Mouse (Mus musculus) cerebellum, postnatal 4 days (tissue): Measurements from ENCODE around the gene Arl15.
A peak's percentile ranks its signal among the peaks of the same experiment; 100 is the strongest.

Experiments used
- DNase-seq, 2 experiments: peaks; one replicate each; pipeline ENCODE4 v3.0.0; 2022; ENCODE audit warnings: low spot score in 2 of 2, mixed read lengths in 1 of 2

Gene Arl15

DNA sequence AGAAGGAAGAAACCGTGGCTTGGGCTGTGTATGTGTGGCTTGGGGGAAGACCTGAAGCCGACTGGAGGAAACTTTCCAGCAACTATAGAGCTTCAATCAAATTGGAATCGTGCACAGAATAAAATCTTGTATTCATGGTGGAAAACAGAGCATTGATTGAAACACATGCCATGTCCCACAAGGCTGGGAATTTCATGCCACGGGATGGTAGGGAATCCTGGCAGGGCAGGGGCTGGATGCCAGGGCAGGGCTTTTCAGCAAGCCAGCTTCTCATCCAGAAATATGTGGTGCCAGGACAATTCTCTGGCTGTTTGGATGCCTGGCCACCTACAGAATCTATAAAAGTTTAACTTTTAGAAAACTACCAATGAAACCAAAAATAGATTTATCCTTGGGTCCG is 122.5 kb downstream of the Arl15 start:
- peak in 1 of 2 experiments; percentile 46 for DNase-seq

DNA sequence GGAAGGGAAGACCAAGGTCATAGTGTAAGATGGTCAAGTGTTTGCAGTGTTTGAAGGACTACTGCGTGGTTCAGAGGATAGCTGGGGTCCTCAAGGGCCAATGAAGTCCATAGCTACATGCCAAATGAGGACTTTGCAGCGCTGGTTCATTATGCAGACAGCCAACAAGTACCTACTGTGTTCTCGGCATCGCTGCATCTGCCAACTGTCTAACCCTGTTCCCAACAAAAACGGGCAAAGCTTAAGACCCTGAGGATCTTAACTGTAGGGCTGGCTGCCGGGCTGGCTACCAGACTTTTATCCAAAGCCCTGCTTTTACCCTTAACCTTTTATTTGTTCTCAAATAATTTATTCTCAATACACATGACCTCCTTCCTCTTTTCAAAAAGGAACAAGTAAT is 123.1 kb downstream of the Arl15 start:
- DNase-seq: no peak

DNA sequence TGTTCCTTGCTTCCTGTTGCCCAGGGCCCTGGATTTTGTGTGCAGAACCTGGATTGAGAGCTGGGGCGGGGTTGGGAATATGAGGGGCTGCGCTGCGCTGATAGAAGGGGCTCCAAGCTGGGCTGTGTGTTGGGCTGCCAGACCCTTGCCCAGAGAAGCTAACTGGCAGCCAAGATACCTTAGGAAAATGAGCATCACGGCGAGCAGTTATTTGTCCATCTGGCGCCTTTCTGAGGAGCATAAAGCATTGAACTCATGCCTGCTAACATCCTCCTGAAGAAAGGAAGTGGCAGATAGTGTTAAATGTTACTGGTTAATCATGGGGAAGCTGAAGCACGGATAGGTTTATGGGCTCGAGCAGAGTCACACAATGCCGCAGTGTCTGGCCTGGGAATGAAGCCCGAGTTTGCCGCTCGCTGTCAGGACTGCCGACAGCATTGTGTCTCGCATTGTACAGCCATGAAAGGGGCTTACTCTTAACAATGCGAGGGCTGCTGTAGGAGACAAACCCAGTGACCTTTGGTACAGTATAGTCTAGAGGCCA is 123.6 kb downstream of the Arl15 start:
- peak in 1 of 2 experiments; percentile 48 for DNase-seq

DNA sequence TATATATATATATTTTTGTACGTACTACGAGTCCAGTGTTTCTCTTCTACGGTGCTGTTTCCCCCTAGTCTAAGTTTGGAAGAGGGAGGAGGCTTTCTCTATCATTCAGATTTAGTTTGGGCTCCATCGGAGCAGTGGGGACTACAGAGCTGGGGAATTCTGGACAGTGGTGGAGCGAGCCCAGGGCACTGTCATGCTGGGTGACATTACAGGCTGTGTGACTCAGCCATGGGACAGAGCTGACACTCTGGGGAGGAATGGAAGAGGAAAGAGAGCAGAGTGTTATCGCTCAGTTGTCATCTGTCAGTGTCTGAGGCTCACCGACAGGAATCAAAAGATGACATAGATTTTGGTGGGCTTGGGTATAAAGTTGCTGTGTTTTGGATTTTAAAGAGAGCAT is 124.4 kb downstream of the Arl15 start:
- DNase-seq: no peak

DNA sequence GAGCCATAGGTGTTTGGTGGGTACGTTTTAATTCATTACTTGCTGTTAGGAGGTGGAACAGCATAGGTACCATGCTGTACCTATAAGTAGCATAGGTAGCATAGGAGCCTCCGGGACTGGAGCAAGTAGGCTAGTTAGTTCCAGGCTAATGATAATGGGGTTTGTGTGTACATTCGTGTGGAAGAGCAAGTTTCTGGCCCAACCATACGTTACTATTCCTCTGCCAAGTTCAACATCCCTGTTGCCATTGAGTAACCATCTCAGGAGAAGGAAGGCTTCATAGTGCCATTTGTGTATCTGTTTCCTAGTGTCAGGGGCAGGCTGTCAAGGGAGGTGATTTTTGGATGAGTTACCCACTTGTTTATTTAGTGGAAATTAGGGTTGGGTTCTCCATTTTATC is 141.4 kb downstream of the Arl15 start:
- no peak for DNase-seq

DNA sequence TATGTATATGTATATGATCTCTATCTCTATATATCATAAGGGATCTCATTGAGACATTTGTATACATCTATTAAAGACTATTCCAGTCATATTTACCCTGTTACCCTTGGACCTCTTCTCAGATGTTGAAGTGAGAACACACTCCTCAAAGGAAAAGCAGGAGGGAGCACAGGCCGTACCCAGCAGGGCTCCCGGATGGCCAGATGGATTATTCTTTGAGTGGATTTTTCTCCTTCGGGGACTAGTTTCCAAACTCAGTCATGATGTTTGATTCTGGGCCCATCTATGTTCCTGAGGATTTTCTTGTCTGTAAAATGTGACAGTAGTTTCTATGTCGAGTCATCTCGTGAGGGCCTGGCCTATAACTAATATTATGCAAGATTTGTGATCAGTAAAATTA is 142.9 kb downstream of the Arl15 start:
- DNase-seq: no peak

DNA sequence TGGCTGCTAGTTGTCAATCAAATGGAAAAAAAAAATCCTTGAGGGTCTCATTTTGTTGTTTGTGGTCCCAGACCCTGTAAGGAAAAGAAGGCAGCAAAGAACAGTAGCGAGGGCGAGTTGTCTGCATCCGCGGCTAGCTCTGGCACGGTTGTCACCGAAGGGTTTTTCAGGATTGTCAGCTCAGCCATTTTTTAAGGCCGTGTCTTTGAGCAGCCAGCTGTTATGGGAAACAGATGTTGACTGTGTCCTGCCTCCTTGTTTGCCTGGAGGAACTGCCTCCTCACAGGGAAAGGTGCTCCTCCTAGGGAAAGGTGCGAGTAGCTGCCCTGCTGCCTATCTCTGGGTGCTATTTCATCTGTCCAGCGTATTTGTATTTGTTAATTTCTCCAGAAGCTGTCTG is 144.3 kb downstream of the Arl15 start:
- no peak for DNase-seq

DNA sequence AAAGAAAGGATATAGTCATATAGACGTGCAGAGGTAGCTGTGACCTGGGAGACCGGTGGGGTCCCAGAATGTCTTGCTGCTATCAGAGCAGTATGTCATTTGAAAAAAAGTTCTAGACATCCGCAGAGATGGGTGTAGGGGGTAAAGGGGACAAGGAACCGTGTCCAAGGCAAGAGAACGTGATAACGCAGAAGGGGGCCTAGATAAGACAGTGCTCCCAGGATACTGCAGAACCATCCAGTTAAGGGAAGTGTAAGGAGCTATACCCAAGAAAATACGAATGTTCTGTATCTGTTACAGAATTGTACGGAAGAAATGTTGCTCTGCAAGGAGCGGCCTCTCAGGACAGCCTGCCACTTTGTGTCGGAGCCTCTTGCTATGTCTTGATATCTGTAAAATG is 144.8 kb downstream of the Arl15 start:
- DNase-seq: no peak

DNA sequence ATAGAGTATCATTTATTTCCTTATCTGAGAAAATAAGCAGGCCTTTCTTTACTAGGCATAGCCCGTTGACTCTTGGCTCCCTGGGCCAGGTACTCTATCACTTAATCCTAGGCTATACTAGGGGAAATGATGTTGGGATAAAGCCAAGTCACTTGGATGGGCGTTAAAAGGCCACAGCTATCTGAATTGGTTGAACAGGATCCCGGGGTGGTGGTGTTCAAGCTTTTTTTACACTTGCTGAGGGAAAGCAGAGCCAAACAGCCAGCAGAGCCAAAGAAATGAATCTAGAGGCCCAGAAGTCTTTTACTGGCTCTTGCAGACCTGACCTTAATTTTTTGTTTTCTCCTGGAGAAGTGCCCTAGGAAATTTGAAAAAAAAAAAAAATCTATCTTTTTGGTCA is 145.4 kb downstream of the Arl15 start:
- DNase-seq: no peak

DNA sequence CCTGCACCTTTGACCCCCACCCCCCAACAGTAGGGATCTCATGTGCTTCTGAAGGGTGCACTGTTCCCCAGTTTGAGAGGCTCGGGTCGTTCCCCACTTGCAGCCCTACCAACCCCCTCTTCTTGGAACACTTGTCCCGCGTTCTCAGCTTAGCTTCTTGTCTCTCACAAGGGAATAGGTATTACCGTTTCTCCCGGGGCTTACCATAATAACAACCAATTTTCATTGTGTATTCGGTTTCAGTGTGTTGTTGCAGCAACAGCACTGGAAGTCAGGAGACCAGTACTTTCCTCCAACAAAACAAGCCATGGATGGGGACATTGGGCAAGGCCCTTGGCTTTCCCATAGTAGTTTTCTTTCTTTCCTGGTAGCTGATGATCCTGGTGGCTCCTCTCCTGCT is 145.8 kb downstream of the Arl15 start:
- DNase-seq: no peak

DNA sequence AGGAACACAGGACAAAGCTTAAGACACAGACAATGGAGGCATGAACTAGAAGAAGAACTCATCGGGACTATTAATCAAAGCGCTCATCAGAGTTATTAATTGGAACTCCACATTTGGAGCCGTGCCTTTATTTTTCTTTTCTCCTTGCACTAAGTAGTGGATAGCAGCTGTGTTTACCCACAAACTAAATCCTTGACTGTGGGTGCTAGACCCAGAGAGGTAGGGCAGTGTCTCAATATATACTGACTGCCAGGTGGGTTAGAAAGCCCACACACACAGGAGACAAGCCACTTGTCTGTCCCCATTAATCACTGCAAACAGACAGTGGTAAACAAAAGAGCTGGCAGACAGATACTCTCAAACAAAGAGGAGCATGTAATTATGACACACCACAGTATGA is 147.6 kb downstream of the Arl15 start:
- DNase-seq: no peak

DNA sequence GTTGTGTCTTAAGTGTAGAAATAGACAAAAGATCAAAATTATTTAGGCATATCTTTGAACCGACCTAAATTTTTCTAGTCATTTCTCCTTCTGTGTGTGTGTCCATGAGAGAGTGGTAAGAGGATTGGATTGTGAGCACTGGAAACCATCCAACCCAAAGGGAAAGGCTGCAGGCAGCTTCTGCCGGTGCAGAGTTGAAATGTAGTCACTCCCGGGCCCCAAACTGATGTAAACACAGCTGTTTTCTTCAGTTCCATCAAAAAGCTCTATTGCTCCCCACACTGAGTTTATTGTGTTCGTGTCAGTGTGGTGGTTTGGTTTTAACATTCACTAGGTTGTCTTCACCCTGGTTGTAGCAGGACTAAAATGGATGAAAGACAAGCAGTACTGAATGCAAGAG is 153.2 kb downstream of the Arl15 start:
- no peak for DNase-seq

DNA sequence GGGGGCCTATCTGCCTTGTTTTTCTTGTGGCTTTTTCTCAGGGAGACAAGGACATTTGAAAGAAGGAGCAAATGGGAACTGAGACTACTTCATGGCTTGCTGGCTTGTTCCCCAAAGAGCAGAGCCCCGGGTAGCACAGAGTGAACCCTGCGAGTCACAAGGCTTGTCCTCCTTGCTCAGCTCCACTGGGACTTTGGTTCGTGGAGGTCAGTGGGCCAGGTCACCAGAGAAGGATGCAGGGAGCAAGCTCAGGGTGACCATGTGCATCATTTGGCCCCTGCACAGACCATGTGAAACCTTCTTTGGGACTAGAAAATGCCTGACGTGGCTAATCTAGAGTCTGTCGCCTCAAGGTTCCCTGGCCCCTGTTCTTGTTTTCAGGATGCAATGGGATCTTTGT is 155.4 kb downstream of the Arl15 start:
- no peak for DNase-seq

DNA sequence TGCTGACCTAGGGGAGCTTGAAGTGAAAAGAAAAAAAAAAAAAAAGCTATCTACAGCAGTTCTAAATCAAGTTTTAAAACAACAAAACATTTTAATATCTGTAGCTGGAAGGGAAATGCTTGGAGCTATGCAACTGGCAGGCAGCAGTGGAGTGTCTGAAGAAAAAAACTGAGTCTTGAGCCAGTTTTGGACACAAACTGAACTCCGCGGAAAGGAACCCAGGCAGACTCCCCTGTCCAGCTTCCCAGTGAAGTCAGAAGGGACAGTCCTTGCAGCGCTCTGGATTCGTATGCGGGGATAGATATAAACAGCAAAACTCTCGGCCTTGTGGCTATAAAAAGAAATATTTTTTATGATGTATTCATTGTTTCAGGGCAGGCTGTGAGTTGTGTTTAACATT is 155.8 kb downstream of the Arl15 start:
- DNase-seq: no peak

DNA sequence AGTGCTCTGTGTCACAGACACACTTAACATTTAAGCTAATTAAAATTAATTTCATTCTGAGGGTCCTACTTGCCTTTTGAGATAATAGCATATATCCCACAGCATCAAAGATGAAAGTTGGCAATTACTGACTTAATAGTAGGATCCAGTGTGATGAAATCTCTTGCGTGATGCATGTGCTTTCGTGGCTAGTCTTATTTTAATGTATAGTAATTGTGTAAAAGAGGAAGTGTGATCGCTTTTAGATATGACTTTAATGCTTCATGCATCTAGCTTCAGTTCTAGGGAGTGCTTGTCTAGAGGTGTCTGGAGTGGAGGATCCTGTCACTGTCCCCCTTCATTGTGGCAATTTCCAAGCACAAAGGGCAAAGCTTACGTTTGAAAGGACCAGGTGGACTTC is 163.1 kb downstream of the Arl15 start:
- DNase-seq: no peak

DNA sequence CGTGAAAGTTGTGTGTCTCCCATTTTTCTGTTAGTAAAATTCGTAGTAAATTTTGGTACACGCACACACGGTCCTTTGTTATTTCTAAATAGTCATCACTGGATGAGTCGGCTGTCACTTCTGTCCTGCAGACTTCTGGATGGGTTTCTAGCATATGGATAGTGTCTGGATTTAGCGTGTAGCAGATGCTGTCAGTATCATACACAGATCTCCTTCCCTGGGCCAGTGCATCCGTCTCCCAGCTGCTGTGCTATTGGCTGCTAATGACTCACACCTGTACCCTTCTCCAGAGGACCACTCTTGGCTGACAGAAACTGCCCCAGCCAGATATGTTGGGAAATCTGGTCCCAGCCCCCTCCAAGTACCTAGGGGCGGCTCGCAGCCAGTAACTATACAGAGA is 170.6 kb downstream of the Arl15 start:
- no peak for DNase-seq

DNA sequence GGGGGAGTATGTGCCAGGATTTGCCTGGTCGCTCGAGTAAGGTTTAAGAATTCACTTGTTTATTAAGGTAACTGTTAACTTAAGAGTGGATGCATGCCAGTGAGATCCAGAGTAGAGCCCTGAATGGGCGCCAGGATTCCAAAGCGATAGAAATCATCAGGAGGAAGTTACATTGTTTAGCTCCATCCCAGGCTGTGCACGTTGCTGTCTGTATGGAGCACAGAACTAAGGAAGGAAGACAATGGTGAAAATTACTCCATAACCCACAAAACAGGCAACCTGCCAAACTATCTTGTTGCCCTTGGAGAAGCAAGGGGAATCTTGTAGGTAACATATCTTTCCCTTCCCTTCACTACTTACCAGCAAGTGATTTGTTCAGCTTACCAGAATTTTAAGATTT is 176.4 kb downstream of the Arl15 start:
- no peak for DNase-seq

DNA sequence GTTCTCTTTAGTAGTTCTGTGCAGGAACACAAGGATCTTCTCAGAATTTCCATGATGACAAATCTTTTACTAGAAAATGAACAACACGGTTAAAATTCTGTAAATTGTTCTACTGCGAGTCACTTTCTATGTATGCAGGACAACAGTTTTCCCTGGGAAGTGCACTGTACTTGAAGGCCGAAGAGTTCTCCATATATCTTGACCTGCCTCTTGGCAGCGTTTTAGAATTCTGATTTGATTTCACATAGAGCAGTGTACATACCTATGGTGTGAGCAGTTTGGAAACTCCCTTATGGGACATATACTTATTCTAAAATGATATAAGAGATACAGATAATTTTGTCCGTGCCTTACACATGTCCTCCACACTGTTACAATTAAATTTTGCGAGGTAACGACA is 178.1 kb downstream of the Arl15 start:
- DNase-seq: no peak

DNA sequence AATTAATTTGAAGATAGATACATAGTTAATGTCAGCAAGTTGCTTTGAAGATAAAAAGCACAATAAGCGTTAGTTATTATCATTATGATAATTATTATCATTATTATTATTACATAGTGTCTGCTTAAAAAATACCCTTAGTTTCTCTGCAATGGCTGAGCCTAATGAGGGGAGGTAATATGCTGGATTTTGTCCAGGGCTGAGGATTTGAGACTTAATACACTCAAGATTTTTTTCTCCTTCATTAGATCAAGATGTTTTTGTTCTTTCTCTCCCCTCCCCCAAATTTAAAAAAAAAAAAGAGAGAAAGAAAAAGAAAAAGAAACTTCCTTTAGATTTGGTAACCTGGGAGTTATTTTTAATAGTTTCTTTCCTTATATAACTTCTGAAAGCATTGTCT is 180.6 kb downstream of the Arl15 start:
- DNase-seq: no peak

DNA sequence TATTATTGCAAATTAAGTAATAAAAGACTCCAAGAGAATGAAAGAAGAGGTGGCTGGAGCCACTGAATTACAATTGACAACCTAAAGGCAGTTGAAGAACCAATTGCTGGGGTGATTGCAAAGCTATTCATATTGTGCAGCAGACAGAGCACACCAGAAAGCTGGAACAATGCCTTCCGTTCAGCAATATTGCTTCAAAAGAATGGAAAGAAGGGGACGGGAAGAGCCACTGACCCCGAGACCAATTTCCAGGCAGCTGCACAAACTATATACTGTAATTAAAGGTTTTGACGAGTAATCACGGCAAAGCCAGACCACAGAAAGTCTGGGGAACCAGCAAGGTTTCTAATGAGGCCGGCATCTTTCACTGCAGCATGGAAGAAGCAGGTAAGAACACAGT is 181.4 kb downstream of the Arl15 start:
- no peak for DNase-seq

DNA sequence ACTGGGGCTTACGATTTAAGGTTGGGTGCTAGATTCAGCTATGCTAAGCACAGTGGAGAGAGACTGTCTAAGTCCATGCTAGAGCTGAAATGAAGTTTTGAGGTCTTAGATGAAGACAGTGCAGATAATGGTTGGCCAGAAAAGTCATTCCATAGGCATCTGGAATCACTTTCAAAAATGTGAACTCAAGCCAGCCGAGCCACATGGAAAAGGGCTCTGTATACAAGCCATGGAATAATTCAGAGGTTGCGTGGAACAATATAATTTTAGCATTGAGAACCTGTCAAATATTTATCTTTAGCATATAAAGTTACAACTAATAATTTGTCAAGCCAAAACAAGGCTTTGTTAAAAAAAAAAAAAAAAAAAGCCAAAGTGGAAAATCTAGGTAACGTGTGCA is 182.6 kb downstream of the Arl15 start:
- no peak for DNase-seq

DNA sequence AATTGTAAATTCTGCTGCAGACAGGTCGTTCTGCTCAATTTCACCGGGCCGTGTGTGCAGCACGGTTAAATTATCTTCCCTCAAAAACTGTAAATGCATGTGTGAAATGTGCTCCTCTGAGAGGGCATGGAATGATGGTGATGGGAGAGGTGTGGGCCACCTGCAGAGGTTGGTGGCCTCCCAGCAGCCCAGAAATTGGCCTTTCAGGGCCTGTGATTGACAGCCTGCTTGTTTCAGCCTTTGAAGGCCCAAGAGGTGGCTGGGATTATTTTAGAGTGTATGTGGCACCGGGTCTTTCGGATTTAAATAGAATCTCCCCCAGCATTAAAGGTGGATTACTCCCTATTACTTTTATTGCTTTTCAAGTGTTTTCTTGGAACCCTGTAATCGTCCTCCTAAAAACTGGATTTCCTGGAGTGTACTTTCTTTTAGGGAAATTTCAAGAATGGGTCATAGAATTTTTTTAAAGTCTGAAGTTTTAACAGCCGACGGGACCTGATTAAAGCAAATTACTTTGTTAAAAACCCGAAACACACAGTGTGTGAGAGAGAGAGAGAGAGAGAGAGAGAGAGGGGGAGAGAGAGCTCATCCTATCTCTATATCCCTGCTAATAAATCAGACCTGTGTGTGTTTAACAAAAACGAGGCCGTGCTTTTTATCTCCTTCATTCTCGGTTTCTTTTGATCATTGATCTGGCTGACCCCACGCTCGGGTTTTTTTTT is 186.6 kb downstream of the Arl15 start:
- DNase-seq: no peak

DNA sequence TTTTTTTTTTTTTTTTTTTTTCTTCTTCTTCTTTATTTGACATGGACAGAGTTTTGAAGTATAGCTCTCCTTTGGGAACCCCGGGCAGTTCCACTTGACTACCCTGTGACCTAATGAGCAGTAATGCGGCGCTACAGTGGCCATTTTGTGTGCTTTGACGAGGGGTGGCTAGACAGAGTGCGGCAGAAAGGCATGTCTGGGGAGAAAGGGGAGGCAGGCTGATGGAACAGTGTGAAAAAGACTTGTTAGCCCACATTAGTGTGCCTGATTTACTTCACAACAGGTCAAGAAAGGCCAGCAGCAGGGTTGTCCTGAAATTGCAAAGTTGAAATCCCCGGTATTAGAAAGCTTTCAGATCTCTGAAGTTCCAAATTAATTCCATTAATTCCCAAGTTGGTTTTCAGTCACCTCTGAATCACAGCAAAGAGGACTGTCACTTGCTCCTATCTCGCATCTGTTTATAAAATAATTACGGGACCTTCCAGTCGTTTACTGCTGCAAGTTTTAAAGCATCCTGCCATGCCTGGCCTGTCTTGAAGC is 187.2 kb downstream of the Arl15 start:
- DNase-seq: no peak

DNA sequence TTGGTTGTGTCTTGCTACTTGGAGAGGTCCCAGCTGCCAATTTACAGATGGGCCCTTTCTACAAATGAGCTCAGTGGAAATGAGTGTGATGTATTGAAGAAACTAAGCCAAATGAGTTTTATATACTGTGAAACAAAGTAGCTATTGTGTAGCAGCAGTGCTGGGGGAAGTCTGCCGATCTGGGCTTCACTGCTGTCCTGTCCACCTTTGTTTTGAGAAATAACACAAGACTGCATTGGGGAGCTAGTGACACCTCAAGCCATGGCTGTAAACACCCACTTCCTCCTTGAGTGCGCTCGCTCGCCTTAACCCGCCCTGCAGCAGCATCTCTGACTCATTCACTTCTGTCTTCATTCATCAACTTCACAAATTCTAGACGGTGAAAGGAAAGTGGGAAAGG is 189.3 kb downstream of the Arl15 start:
- DNase-seq: no peak
